Mouse (Mus musculus): ENCODE measurements around the gene Gm8265. TPM values are rescaled to one million over a fixed set of nuclear protein-coding genes. Genes with fewer than 3 reads are reported as not detected.
"Not testable (repeated sequence)": the region's sequence is repeated elsewhere in the genome, so short reads cannot be mapped to it uniquely, and the experiment has no call there.

Gm8265 gene
- total RNA-seq (2021), result not detected
- long read RNA-seq, experiment 1, result 0 reads
- long read RNA-seq, experiment 2, result 0 reads

- DNase-seq, result not testable (repeated sequence)
Observed at GRCm38 (mm10) chr14:5632928-5633327, at the start of gene Gm8265. Gm8265 (minus strand) TSS chr14:5633028.

Other genes with a start within 250 kb of the Gm8265 start
- gene Gm3500, start 244.0 kb downstream of the Gm8265 start, total RNA-seq (2021), result not detected
- gene Gm3194, start 177.6 kb downstream of the Gm8265 start, total RNA-seq (2021), result under 1 TPM; 0.33 to 0.40 TPM
- gene Gm8246, start 155.2 kb downstream of the Gm8265 start, total RNA-seq (2021), result not detected
- not detected for gene Gm3187, start 148.8 kb downstream of the Gm8265 start, total RNA-seq (2021)
- gene Gm3488, start 131.4 kb downstream of the Gm8265 start, total RNA-seq (2021), result under 1 TPM in 1 of 2 experiments, not detected in 1; 0.15 TPM
- not detected for gene Gm3532, start 94.5 kb downstream of the Gm8265 start, total RNA-seq (2021)
- gene Gm9603, start 54.4 kb upstream of the Gm8265 start, total RNA-seq (2021), result not detected
- not detected for gene Gm3373, start 108.5 kb upstream of the Gm8265 start, total RNA-seq (2021)
- gene Gm3383, start 175.0 kb upstream of the Gm8265 start, total RNA-seq (2021), result under 1 TPM; 0.33 to 0.40 TPM
- gene Gm3424, start 197.3 kb upstream of the Gm8265 start, total RNA-seq (2021), result not detected
- gene Gm8237, start 247.4 kb upstream of the Gm8265 start, total RNA-seq (2021), result not detected